Mouse (Mus musculus) heart, embryonic 12.5 days (tissue): Measurements from ENCODE around the gene Btbd9. TPM values are rescaled to one million over a fixed set of nuclear protein-coding genes. Genes with fewer than 3 reads are reported as not detected.

Experiments
- ATAC-seq: fragments of 200-750 bp; cut with Nextera tagmentation; 2 replicates; pipeline ENCODE4 v1.8.0; 2017; ENCODE audit warnings: moderate TSS enrichment, moderate library complexity; ENCODE audit not compliant: insufficient number of reproducible peaks, low FRiP score
- H3K27ac ChIP-seq: fragments of 300-500 bp; sonication (generic); 2 replicates; pipeline ENCODE4 v1.5.1; 2016; ENCODE audit warnings: mild to moderate bottlenecking, moderate library complexity; ENCODE audit not compliant: poor library complexity, severe bottlenecking
- H3K27me3 ChIP-seq: fragments of 300-500 bp; sonication (generic); replicated peaks from 2 replicates; pipeline ENCODE4 v1.6.1; 2016; ENCODE audit warnings: mild to moderate bottlenecking, moderate library complexity
- H3K36me3 ChIP-seq: fragments of 300-500 bp; sonication (generic); 2 replicates; pipeline ENCODE4 v1.6.1; 2016; ENCODE audit warnings: mild to moderate bottlenecking, moderate library complexity
- H3K4me1 ChIP-seq: fragments of 300-500 bp; sonication (generic); replicated peaks from 2 replicates; pipeline ENCODE4 v1.6.1; 2016; ENCODE audit warnings: mild to moderate bottlenecking
- H3K4me2 ChIP-seq: fragments of 300-500 bp; sonication (generic); 2 replicates; pipeline ENCODE4 v1.6.1; 2016; ENCODE audit warnings: mild to moderate bottlenecking, moderate library complexity
- H3K4me3 ChIP-seq: fragments of 300-500 bp; sonication (generic); 2 replicates; pipeline ENCODE4 v1.5.1; 2016; ENCODE audit warnings: mild to moderate bottlenecking
- H3K9ac ChIP-seq: fragments of 300-500 bp; sonication (generic); 2 replicates; pipeline ENCODE4 v1.6.1; 2016; ENCODE audit warnings: mild to moderate bottlenecking, moderate library complexity
- H3K9me3 ChIP-seq: fragments of 300-500 bp; sonication (generic); replicated peaks from 2 replicates; pipeline ENCODE4 v1.6.1; 2016; ENCODE audit warnings: mild to moderate bottlenecking, moderate library complexity
- WGBS: fragments of 180-500 bp; shearing (Covaris S2); methylation state at CpG from one replicate; pipeline ENCODE4 v1.1.7; 2016; 5-methylcytosine and 5-hydroxymethylcytosine counted together
- polyA plus RNA-seq: library from polyadenylated mRNA; unstranded; fragments of >200 nt; fragmentation: Nextera tagmentation; extraction: Ambion mirVana; gene quantifications from 2 replicates; pipeline ENCODE4 v1.2.1, GENCODE M21; 2016

Btbd9 gene
- polyA plus RNA-seq, 1 experiment from 2014 or later: 42.0 TPM

DNA sequence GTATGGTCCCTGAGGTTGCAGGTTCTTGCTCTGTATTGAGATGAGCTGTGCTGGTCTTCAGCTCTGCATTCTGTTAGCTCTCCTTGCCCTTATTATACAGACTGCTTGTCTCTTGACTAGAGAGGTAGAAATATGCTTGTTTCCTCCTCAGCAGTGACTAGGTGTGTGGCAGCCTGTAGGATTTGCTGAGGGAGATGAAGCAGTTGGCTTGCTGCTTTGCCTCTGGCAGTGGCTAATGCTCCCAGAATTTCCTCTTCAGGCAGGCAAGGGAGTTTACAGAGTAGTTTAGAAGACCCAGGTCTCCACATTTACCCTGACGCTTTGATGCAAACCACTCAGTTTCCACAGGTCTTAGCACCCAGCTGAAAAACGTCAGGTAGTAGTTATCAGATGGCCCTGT is 382.7 kb downstream of the Btbd9 start:
- Histone ChIP-seq H3K27me3 (no peaks in the 10 kb centered on the region), H3K4me2 (no peak overlapping the region), H3K4me1 (peaks cover 91% of the 10 kb centered on the region), H3K4me3 (no peak overlapping the region), H3K9me3 (no peaks in the 10 kb centered on the region), H3K9ac (no peak overlapping the region), H3K36me3 (peaks cover 11% of the 10 kb centered on the region), H3K27ac (no peak overlapping the region)
- ATAC-seq: no peak
- WGBS: 45% methylated on average over 2 of the region's 2 CpGs

- Histone ChIP-seq H3K9ac (no peak overlapping the region), H3K4me1 (peaks cover 92% of the 10 kb centered on the region), H3K36me3 (peaks cover 11% of the 10 kb centered on the region), H3K27ac (no peak overlapping the region), H3K27me3 (no peaks in the 10 kb centered on the region), H3K4me2 (no peak overlapping the region), H3K9me3 (no peaks in the 10 kb centered on the region), H3K4me3 (no peak overlapping the region)
- no peak for ATAC-seq
- 76% methylated on average over 26 of the region's 26 CpGs for WGBS
Observed at GRCm38 (mm10) chr17:30192416-30193005, 383.8 kb downstream of the Btbd9 start.

DNA sequence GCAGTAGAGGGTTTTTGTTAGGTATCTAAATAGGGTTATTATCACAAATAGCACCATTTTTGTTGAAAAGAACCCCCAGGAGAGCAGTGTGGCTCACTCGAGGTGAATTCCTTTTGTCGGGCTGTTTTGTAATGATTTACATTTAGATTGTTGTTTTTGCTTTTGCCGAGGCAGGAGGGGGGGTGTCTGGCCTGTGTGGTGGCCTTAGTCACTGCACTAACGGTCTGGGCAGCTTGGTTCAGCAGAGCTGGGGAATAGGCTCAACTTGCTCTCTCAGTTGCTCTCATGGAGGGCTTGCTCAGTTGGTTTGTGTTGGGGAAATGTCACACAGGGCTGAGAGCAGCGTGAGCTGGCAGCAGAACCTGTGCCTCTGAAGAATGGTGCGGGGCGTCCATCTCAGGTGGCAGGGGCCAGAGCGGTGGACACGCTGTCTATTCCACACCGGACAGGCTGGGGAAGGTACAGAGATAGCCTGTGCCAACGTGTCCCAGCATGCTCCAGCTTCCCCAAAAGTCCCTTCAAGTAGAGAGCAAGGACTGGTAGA is 385.1 kb downstream of the Btbd9 start:
- Histone ChIP-seq H3K9ac (no peak overlapping the region), H3K36me3 (peaks cover 11% of the 10 kb centered on the region), H3K27me3 (no peaks in the 10 kb centered on the region), H3K4me1 (peaks cover 91% of the 10 kb centered on the region), H3K27ac (no peak overlapping the region), H3K4me2 (no peak overlapping the region), H3K9me3 (no peaks in the 10 kb centered on the region), H3K4me3 (no peak overlapping the region)
- ATAC-seq: no peak
- 70% methylated on average over 11 of the region's 11 CpGs for WGBS

GRCm38 (mm10) chr17:30188031-30188981 is 388.0 kb downstream of the Btbd9 start:
- H3K9me3 ChIP-seq: no peaks in the 10 kb centered on the region
- no peaks in the 10 kb centered on the region for H3K27me3 ChIP-seq
- peak overlapping the region; percentile 89 for H3K27ac ChIP-seq
- 23% methylated on average over 20 of the region's 20 CpGs for WGBS
- no peak overlapping the region for H3K4me3 ChIP-seq
- H3K36me3 ChIP-seq: peaks cover 15% of the 10 kb centered on the region
- H3K9ac ChIP-seq: peak overlapping the region; percentile 43
- ATAC-seq: peak; percentile 34; the same call in 1 of the 2 replicates
- H3K4me1 ChIP-seq: peaks cover 71% of the 10 kb centered on the region
- peak overlapping the region; percentile 60 for H3K4me2 ChIP-seq

DNA sequence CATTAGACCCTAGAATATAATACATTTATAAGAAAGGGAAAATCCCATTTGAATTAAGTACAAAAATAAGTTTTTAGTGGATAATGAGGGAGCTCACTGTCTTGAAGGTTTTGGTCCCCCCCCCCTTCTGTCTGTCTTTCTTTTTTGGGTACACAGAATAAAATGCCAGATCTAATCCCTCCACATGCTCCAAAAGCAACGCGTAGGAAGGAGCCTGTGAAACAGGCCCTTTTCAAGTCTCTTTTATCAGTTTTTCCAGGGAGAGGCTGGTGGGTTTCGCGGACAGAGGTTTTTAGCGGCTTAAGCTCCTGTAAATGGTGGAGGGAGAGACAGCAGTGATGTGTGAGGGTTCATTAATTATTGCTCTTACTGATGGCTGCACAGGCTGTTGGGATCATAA is 388.7 kb downstream of the Btbd9 start:
- peak overlapping the region; percentile 60 for H3K4me2 ChIP-seq
- no peak overlapping the region for H3K4me3 ChIP-seq
- no peak for ATAC-seq
- H3K27me3 ChIP-seq: no peaks in the 10 kb centered on the region
- peak overlapping the region; percentile 89 for H3K27ac ChIP-seq
- H3K4me1 ChIP-seq: peaks cover 63% of the 10 kb centered on the region
- peak overlapping the region; percentile 35 for H3K9ac ChIP-seq
- 19% methylated on average over 5 of the region's 5 CpGs for WGBS
- peaks cover 8% of the 10 kb centered on the region for H3K36me3 ChIP-seq
- no peaks in the 10 kb centered on the region for H3K9me3 ChIP-seq

- Histone ChIP-seq H3K9ac (peak overlapping the region; percentile 40; the same call in 1 of the 2 replicates), H3K4me3 (no peak overlapping the region), H3K27ac (peak overlapping the region; percentile 89), H3K4me2 (no peak overlapping the region), H3K4me1 (peaks cover 59% of the 10 kb centered on the region), H3K9me3 (no peaks in the 10 kb centered on the region), H3K36me3 (peaks cover 6% of the 10 kb centered on the region), H3K27me3 (no peaks in the 10 kb centered on the region)
- ATAC-seq: no peak
- 86% methylated on average over 6 of the region's 6 CpGs for WGBS
Observed at GRCm38 (mm10) chr17:30187154-30187553, 389.1 kb downstream of the Btbd9 start.

DNA sequence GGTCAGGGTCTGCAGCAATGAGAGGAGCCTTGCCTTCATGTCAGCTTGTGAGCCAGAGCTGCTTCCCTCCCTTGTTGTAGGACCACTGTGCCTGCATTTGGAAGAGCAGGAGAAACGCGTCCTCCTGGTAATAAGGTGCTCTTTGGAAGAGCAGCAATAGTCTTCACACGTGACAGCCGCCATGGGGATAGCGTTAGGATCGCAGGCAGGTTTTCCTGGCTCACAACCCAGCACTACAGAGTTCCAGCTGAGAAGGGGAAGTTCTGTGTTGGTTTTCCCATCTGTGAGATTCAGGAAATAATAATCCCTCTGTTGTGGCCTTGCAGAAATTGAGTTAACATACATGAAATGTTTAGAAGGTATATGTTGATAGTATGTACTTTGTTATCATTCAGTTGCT is 392.7 kb downstream of the Btbd9 start:
- Histone ChIP-seq H3K9ac (no peak overlapping the region), H3K4me2 (no peak overlapping the region), H3K27ac (no peak overlapping the region), H3K4me3 (no peak overlapping the region), H3K27me3 (no peaks in the 10 kb centered on the region), H3K9me3 (no peaks in the 10 kb centered on the region), H3K36me3 (peaks cover 6% of the 10 kb centered on the region), H3K4me1 (peaks cover 34% of the 10 kb centered on the region)
- ATAC-seq: no peak
- WGBS: 91% methylated on average over 6 of the region's 6 CpGs

- ATAC-seq: no peak
- Histone ChIP-seq H3K9me3 (no peaks in the 10 kb centered on the region), H3K36me3 (peaks cover 17% of the 10 kb centered on the region), H3K27ac (no peak overlapping the region), H3K27me3 (no peaks in the 10 kb centered on the region), H3K4me2 (no peak overlapping the region), H3K9ac (no peak overlapping the region), H3K4me3 (no peak overlapping the region), H3K4me1 (peaks cover 34% of the 10 kb centered on the region)
- 56% methylated on average over 2 of the region's 2 CpGs for WGBS
Observed at GRCm38 (mm10) chr17:30182063-30182462, 394.2 kb downstream of the Btbd9 start.

DNA sequence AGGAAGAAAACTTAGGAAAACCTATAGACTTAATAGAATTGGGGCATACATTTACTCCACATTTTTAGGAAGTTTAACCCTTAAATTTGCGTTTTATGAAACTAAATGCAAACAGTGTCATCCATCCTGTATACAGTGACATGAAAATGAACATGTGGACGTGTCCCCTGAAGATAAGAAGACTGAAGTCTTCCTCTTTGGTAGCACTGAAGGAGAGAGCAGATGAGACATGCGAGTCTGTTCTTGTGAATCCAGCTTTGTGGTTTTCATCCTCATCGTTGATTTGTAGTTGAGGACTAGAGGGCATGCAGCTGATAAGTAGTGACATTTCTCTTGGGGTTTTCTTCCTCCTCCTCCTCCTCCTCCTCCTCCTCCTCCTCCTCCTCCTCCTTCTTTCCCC is 394.7 kb downstream of the Btbd9 start:
- no peak overlapping the region for H3K9ac ChIP-seq
- H3K4me3 ChIP-seq: no peak overlapping the region
- 64% methylated on average over 4 of the region's 4 CpGs for WGBS
- H3K36me3 ChIP-seq: peaks cover 17% of the 10 kb centered on the region
- H3K27ac ChIP-seq: no peak overlapping the region
- no peak overlapping the region for H3K4me2 ChIP-seq
- no peaks in the 10 kb centered on the region for H3K9me3 ChIP-seq
- no peak for ATAC-seq
- H3K4me1 ChIP-seq: peaks cover 30% of the 10 kb centered on the region
- no peaks in the 10 kb centered on the region for H3K27me3 ChIP-seq

- Histone ChIP-seq H3K27me3 (no peaks in the 10 kb centered on the region), H3K9me3 (no peaks in the 10 kb centered on the region), H3K27ac (no peak overlapping the region), H3K4me3 (no peak overlapping the region), H3K4me2 (no peak overlapping the region), H3K9ac (no peak overlapping the region), H3K36me3 (peaks cover 15% of the 10 kb centered on the region), H3K4me1 (peaks cover 21% of the 10 kb centered on the region)
- WGBS: 88% methylated on average over 6 of the region's 6 CpGs
- ATAC-seq: no peak
Observed at GRCm38 (mm10) chr17:30180197-30180596, 396.1 kb downstream of the Btbd9 start.

DNA sequence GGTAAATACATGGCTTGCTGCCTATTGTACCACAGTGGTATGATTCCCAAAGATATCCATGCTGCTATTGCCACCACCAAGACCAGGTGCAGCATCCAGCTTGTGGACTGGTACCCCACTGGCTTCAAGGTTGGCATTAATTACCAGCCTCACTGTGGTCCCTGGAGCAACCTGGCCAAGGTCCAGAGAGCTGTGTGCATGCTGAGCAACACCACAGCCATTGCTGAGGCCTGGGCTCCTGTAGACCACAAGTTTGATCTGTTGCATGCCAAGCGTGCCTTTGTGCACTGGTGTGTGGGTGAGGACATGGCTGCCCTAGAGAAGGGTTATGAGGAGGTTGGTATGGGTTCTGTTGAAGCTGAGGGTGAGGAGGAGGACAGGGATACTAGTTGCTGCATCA is 397.9 kb downstream of the Btbd9 start:
- Histone ChIP-seq H3K9ac (no peak overlapping the region), H3K4me2 (no peak overlapping the region), H3K27me3 (no peaks in the 10 kb centered on the region), H3K9me3 (no peaks in the 10 kb centered on the region), H3K27ac (no peak overlapping the region), H3K4me3 (no peak overlapping the region), H3K4me1 (peaks cover 21% of the 10 kb centered on the region), H3K36me3 (peaks cover 11% of the 10 kb centered on the region)
- ATAC-seq: no peak
- WGBS: 80% methylated on average over 1 of the region's 1 CpGs
